Mouse (Mus musculus): Measurements from ENCODE around the gene 2210016L21Rik.

The 2210016L21Rik gene

DNA sequence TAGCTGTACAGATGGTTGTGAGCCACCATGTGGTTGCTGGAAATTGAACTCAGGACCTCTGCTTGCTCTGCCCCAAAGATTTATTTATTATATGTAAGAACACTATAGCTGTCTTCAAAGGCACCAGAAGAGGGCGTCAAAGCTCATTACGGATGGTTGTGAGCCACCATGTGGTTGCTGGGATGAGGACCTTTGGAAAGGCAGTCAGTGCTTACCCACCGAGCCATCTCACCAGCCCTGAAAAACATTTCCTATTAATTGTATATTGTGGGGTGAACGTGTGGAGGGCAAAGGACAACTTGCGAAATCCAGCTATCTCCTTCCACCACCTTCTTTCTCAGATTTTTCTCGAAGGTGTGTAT lies 36.9 kb downstream of the 2210016L21Rik start:
- no peak for DNase-seq (ENCODE audit: low spot score in 2 of 2)

DNA sequence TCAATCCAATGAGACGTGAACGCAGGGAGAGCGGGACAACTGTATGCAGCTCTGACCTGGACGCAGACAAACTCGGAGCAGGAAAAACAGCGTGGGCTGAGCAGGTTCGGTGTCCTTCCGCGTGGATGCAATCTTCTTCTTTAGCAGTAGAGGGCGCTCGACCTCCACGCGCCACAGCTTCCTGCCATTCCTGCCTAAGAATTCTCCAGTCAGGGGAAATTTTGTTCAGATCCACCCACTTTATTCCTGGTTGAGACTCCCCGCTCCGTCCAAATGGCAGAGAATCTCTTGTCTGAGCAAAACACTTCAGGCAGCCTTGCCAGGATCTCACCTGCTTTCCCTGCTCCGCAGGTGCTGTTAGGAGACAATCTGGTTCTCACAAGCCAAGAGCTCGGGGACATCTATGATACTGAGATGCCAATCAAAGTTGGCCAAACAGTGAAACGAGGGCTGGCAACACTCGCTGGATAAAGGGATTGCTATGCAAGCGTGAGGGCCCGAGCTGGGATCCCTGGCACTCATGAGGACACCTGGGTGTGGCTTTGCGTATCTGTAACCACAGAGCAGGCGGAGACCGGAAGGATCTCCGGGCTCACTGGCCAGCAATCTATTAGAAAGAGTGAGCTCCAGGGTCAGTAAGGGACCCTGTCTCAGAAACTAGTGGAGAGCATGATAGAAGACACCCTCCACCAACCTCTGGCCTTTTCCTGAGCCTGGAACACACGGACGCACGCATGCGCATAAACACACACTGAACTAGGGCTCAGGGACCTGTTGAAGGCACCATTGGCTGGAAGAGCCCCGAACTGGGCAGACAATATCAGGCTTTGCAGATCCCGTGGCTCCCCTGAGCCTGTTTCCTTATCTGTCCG lies 37.5 kb downstream of the 2210016L21Rik start:
- DNase-seq (ENCODE audit: low spot score in 2 of 2) = peak; percentile 62 to 70

DNA sequence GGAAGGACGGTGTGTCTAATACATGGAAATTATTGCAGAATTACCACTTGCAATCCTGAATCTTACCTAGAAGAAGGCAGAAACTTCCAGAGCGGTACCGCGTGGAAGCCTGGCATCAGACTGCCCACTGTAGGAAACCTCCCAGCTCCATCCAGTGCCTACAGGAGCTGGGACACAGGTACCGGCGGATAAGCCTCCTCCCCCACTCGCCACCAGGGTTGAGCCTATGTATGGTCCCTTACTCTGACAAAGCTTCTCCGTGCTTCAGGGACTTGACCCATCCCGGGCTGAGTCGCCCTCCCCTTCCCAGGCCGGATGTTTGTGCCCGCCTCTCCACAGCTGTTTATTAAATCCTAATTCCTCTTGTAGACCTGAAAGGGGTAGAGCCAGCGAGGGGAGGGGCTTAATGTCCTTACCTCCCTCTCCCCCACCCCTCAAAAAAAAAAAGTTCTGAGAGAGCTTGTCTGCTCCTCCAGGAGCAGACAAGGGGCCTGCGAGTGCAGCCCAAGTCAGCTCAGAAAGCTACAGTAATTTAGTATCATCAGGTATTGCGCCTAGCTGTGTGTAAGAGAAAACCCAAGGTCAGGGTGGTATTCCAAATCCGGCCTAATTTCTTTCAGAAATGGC lies 38.3 kb downstream of the 2210016L21Rik start:
- no peak for DNase-seq (ENCODE audit: low spot score in 2 of 2)

DNA sequence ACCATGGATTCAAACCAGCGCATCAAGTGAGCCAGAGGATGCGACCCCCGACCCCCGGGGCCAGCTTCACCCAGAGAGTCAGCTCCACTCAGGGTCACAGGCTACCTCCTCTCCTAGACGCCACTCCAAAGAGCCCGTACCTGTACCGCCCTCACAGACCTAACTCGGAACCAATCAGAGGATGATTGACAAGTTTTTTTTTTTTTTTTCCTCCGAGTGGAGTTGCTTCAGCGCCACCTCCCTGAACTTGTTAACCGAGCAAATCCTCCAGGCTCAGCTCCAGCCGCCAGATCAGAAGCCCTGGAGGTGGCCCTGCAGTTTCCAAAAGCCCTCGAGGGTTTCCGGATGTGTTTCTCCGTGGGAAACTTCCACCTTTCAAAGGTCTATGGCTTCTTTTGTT lies 40.0 kb downstream of the 2210016L21Rik start:
- DNase-seq (ENCODE audit: low spot score in 2 of 2) = no peak

DNA sequence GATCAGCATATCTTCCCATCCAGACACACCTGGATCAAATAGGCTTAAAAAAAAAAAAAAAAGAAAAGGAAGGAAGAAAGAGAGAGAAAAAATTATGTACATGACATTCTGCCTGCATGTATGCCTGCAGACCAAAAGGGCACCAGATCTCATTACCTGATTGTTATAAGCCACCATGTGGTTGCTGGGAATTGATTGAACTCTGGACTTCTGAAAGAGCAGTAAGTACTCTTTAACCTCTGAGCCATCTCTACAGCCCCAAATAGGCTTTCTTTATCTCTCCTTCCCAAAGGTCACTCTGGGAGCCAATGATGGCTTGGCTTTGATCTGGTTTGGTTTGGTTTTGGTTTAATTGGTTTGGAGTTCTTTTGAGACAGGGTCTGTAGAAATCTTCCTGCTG lies 43.1 kb downstream of the 2210016L21Rik start:
- no peak for DNase-seq (ENCODE audit: low spot score in 2 of 2)

DNA sequence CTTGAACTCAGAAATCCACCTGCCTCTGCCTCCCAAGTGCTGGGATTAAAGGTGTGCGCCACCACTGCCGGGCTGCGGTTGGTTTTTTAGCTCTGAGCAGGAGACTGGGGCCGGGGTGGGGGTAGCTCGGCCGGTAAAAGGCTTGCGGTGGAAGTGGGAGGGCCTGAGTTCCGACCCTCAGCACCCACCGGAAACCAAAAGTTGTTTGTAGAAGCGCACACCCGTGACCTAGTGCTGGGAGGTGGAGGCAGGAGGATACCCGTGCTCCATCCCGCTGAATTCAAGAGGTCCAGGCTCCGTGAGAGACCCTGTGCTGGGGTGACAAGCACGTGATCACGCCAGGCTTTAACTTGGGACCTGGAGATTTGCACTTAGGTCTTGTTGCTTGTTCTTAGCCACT lies 54.5 kb downstream of the 2210016L21Rik start:
- DNase-seq (ENCODE audit: low spot score in 2 of 2) = no peak

DNA sequence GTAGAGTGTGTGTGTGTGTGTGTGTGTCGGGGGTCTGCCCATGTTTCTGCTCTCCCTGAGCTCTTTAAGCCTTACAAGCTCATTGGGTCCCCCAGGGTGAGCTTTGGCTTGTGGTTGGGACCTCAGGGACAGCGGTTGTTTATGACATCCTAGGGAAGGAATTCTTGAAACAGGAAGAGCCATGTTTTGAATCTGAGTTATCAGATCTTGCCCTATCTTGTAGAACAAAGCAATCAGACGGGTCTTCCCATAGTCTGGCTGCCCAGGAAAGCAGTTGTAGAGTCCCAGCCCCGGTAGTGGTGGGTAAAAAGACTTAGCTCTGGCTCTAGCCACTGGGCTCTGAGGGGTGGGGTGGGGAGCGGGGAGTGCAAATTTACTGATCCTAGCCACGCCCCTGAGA lies 55.4 kb downstream of the 2210016L21Rik start:
- no peak for DNase-seq (ENCODE audit: low spot score in 2 of 2)
